Mouse (Mus musculus) mature B cell (primary cell): ENCODE measurements around the gene Ssrp1.

Source experiments
- in situ Hi-C: fragments of 300-500 bp; cut with MboI; formaldehyde crosslinking; loops from 2 replicates; pipeline ENCODE4 v1.14.3; 2019

The Ssrp1 gene

GRCm38 (mm10) chr2:85037047-85038026, at the start of gene Ssrp1, which contains the start of gene P2rx3:
Gene Ssrp1 (plus strand): TSS chr2:85037234.
Gene P2rx3 (minus strand): TSS chr2:85037462.
- in situ Hi-C loops = loop anchor here (25.0 kb wide), 1 partner anchor 550 kb away; the partner anchor contains the start of gene Tfpi

- in situ Hi-C loops = no loop called here
Observed at GRCm38 (mm10) chr2:84987930-84988329, 49.1 kb upstream of the Ssrp1 start, which contains the start of gene Prg3. Gene Prg3 (plus strand): TSS chr2:84988215.

- in situ Hi-C loops = no loop called here
Observed at GRCm38 (mm10) chr2:84996376-84996775, 40.7 kb upstream of the Ssrp1 start.

- in situ Hi-C loops = no loop called here
Observed at GRCm38 (mm10) chr2:84999486-85000181, 37.4 kb upstream of the Ssrp1 start.

GRCm38 (mm10) chr2:85001497-85001896, 35.5 kb upstream of the Ssrp1 start:
- in situ Hi-C loops = no loop called here

GRCm38 (mm10) chr2:85002575-85002974, 34.5 kb upstream of the Ssrp1 start:
- in situ Hi-C loops = no loop called here

GRCm38 (mm10) chr2:85004341-85004740, 32.7 kb upstream of the Ssrp1 start:
- in situ Hi-C loops = no loop called here

- in situ Hi-C loops = loop anchor here (5.0 kb wide), 1 partner anchor 49 kb away; no protein-coding TSS in a partner anchor
Observed at GRCm38 (mm10) chr2:85006600-85006999, 30.4 kb upstream of the Ssrp1 start.

GRCm38 (mm10) chr2:85007729-85008128, 29.3 kb upstream of the Ssrp1 start:
- in situ Hi-C loops = loop anchor here (5.0 kb wide), 1 partner anchor 50 kb away; no protein-coding TSS in a partner anchor

- in situ Hi-C loops = loop anchor here (5.0 kb wide), 1 partner anchor 52 kb away; no protein-coding TSS in a partner anchor
Observed at GRCm38 (mm10) chr2:85009212-85009611, 27.8 kb upstream of the Ssrp1 start.

- in situ Hi-C loops = no loop called here
Observed at GRCm38 (mm10) chr2:85011906-85012604, 25.0 kb upstream of the Ssrp1 start.

- in situ Hi-C loops = no loop called here
Observed at GRCm38 (mm10) chr2:85012679-85013078, 24.4 kb upstream of the Ssrp1 start.

GRCm38 (mm10) chr2:85013826-85014587, 23.0 kb upstream of the Ssrp1 start:
- in situ Hi-C loops = no loop called here

GRCm38 (mm10) chr2:85014588-85014982, 22.4 kb upstream of the Ssrp1 start:
- in situ Hi-C loops = no loop called here

- in situ Hi-C loops = no loop called here
Observed at GRCm38 (mm10) chr2:85022043-85022442, 15.0 kb upstream of the Ssrp1 start.

- in situ Hi-C loops = loop anchor here (25.0 kb wide), 1 partner anchor 539 kb away; the partner anchor contains the start of gene Tfpi
Observed at GRCm38 (mm10) chr2:85026178-85026577, 10.9 kb upstream of the Ssrp1 start.

GRCm38 (mm10) chr2:85027281-85027680, 9.8 kb upstream of the Ssrp1 start:
- in situ Hi-C loops = loop anchor here (25.0 kb wide), 1 partner anchor 540 kb away; the partner anchor contains the start of gene Tfpi

- in situ Hi-C loops = loop anchor here (25.0 kb wide), 1 partner anchor 543 kb away; the partner anchor contains the start of gene Tfpi
Observed at GRCm38 (mm10) chr2:85029897-85030296, 7.1 kb upstream of the Ssrp1 start.

- in situ Hi-C loops = loop anchor here (25.0 kb wide), 1 partner anchor 544 kb away; the partner anchor contains the start of gene Tfpi
Observed at GRCm38 (mm10) chr2:85030989-85031388, 6.0 kb upstream of the Ssrp1 start.

- in situ Hi-C loops = loop anchor here (25.0 kb wide), 1 partner anchor 546 kb away; the partner anchor contains the start of gene Tfpi
Observed at GRCm38 (mm10) chr2:85033121-85033520, 3.9 kb upstream of the Ssrp1 start.
